8 mouse cellular contexts compared by ENCODE assay signal in genomic region chr13:36734731-36735571, GRCm38 (mm10). TPM values are rescaled to one million over a fixed set of nuclear protein-coding genes. Genes with fewer than 3 reads are reported as not detected.
DNase-seq lines count a peak whose midpoint lies in the region; ATAC-seq and TF ChIP-seq lines count a peak whose summit lies in the region.

Gene Nrn1 (minus strand): TSS chr13:36735131.

- peak within 1 kb of the TSS; percentile 54 for H3K4me2 ChIP-seq in kidney, postnatal 0 days (ENCODE audit: low read length)
- peak within 1 kb of the TSS; percentile 60 for H3K4me2 ChIP-seq in embryonic facial prominence, embryonic 12.5 days (replicated peaks)
- peak within 1 kb of the TSS; percentile 63 for H3K4me2 ChIP-seq in liver, embryonic 13.5 days

- no peaks in the 10 kb centered on the region for H3K36me3 ChIP-seq in kidney, postnatal 0 days (ENCODE audit: insufficient read depth, low read length)
- no peaks in the 10 kb centered on the region for H3K36me3 ChIP-seq in embryonic facial prominence, embryonic 12.5 days
- H3K36me3 ChIP-seq in liver, embryonic 13.5 days, result no peaks in the 10 kb centered on the region

- peak within 1 kb of the TSS; percentile 28 for H3K4me3 ChIP-seq in kidney, postnatal 0 days (replicated peaks; ENCODE audit: low read depth, low read length)
- H3K4me3 ChIP-seq in embryonic facial prominence, embryonic 12.5 days, result peak within 1 kb of the TSS; percentile 45
- peak within 1 kb of the TSS; percentile 49 for H3K4me3 ChIP-seq in liver, embryonic 13.5 days (replicated peaks)

- ATAC-seq in kidney, postnatal 0 days (replicated peaks; ENCODE audit: low FRiP score, low read depth), result no peak
- ATAC-seq in embryonic facial prominence, embryonic 12.5 days (ENCODE audit: insufficient number of reproducible peaks, insufficient read depth, low FRiP score, low TSS enrichment), result no peak
- no peak for ATAC-seq in liver, embryonic 13.5 days (ENCODE audit: low read depth)

- H3K9ac ChIP-seq in kidney, postnatal 0 days (ENCODE audit: low read depth, low read length), result no peak within 1 kb of the TSS
- H3K9ac ChIP-seq in embryonic facial prominence, embryonic 12.5 days, result peak within 1 kb of the TSS; percentile 16; the same call in 1 of the 2 replicates
- H3K9ac ChIP-seq in liver, embryonic 13.5 days, result peak within 1 kb of the TSS; percentile 26; the same call in 1 of the 2 replicates

- H3K27ac ChIP-seq in kidney, postnatal 0 days, result no peak within 1 kb of the TSS
- no peak within 1 kb of the TSS for H3K27ac ChIP-seq in embryonic facial prominence, embryonic 12.5 days
- H3K27ac ChIP-seq in liver, embryonic 13.5 days, result no peak within 1 kb of the TSS

- no peak for DNase-seq in kidney, postnatal 0 days (ENCODE audit: low spot score)
- DNase-seq in kidney, adult 8-10 months, result no peak
- peak; percentile 33 for DNase-seq in ZHBTc4 (ENCODE audit: low read depth, low spot score)
- DNase-seq in induced T-regulatory cell, adult 2 months (ENCODE audit: low read depth), result peak; percentile 47
- DNase-seq in liver, embryonic 13.5 days, result no peak
- DNase-seq in right cerebral cortex, postnatal 36 days (ENCODE audit: low spot score in 2 of 2), result peak; percentile 44 to 52
- no peak for DNase-seq in spleen, adult 12 weeks (ENCODE audit: low spot score)

- WGBS in kidney, postnatal 0 days, result 1% methylated on average over 50 of the region's 50 CpGs
- 2% methylated on average over 47 of the region's 50 CpGs for WGBS in embryonic facial prominence, embryonic 12.5 days
- WGBS in liver, embryonic 13.5 days (ENCODE audit: insufficient replicate concordance), result 2% methylated on average over 50 of the region's 50 CpGs

- H3K27me3 ChIP-seq in kidney, postnatal 0 days (ENCODE audit: insufficient read depth, low read length), result peaks cover 60% of the 10 kb centered on the region
- peaks cover 40% of the 10 kb centered on the region for H3K27me3 ChIP-seq in embryonic facial prominence, embryonic 12.5 days
- peaks cover 81% of the 10 kb centered on the region for H3K27me3 ChIP-seq in liver, embryonic 13.5 days

- H3K9me3 ChIP-seq in kidney, postnatal 0 days (replicated peaks; ENCODE audit: low read length), result no peaks in the 10 kb centered on the region
- H3K9me3 ChIP-seq in embryonic facial prominence, embryonic 12.5 days, result no peaks in the 10 kb centered on the region
- no peaks in the 10 kb centered on the region for H3K9me3 ChIP-seq in liver, embryonic 13.5 days (replicated peaks)

- TF ChIP-seq CTCF in kidney, postnatal 0 days (IDR thresholded peaks at IDR 0.05; ENCODE audit: low read depth), result no peak

- peaks cover 11% of the 10 kb centered on the region; the same call in 1 of the 2 replicates for H3K4me1 ChIP-seq in kidney, postnatal 0 days (replicated peaks; ENCODE audit: insufficient read depth, low read length)
- H3K4me1 ChIP-seq in embryonic facial prominence, embryonic 12.5 days, result peaks cover 14% of the 10 kb centered on the region; the same call in 1 of the 2 replicates
- peaks cover 12% of the 10 kb centered on the region; the same call in 1 of the 2 replicates for H3K4me1 ChIP-seq in liver, embryonic 13.5 days (replicated peaks)

RNA-seq across cellular contexts. Expression of gene Nrn1, which starts in this region (rescaled TPM):
- 0.16 TPM in 1 of 2 replicates, not detected in the other for polyA plus RNA-seq in kidney, postnatal 0 days (2015; fragmentation: Nextera tagmentation; extraction: Ambion mirVana)
- polyA plus RNA-seq in embryonic facial prominence, embryonic 12.5 days (2016; fragmentation: Nextera tagmentation; extraction: Ambion mirVana), result 5.2 and 7.1 TPM in 2 replicates
- 10.0 and 10.4 TPM in 2 replicates for polyA plus RNA-seq in liver, embryonic 13.5 days (2015; fragmentation: Nextera tagmentation; extraction: Ambion mirVana)

Comparison
In these comparisons a context has a peak if more than half of its experiments do, and no peak if none do; other contexts are left out.
1. DNase-seq: peak in ZHBTc4 (single experiment), induced T-regulatory cell, adult 2 months (single experiment) and right cerebral cortex, postnatal 36 days (2 of 2); none in kidney, postnatal 0 days (single experiment), kidney, adult 8-10 months (0 of 2), liver, embryonic 13.5 days (single experiment) and spleen, adult 12 weeks (single experiment).
2. Peak in every context shown above with its lines, with median percentiles within 50 percentile points of each other: H3K4me2 ChIP-seq and H3K4me3 ChIP-seq.